ENCODE assay signal across 8 mouse cellular contexts in the genomic region with DNA sequence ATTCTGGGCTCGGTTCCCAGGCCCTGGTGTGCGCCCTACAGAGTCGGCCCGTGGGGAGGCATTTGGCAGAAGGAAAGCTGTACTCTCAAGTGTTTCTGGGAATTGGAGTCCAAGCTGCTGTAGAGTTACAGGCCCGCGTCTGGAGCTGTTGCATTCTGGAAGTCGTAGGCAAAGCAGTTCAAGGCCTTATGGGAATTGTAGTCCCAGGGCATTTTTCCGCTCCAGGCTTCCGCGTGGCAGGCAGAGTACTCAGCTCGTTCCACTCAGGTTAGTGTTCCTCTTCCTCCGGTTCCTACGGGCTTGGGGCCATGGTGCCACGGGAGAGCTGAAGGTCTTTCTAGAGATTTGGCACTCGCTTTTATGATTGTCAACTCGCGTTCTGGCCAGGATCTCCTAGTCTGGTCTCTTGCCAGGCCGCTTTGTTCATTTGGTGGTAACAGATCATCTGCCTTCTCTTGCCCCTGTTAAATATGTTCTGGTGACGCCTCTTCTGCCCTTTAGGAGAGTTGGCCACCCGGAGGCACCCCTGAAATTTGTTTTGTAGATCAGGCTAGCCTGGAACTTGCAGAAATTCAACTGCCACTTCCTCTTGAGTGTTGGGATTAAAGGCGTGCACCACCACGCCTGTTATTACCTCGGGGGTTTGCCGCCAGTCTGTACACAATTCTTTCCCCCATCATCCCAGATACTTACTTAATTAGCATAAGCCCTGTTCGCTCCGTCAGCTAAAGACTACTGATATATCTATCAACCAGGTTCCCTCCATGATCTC. TPM values are rescaled to one million over a fixed set of nuclear protein-coding genes. Genes with fewer than 3 reads are reported as not detected.
DNase-seq lines count a peak whose midpoint lies in the region; ATAC-seq lines count a peak whose summit lies in the region.

Ctu1 (plus strand) TSS at position 208 of the 772 bp plus-strand sequence.

- WGBS in heart, embryonic 10.5 days, result under 1% methylated on average over 26 of the region's 26 CpGs
- WGBS in kidney, embryonic 15.5 days, result under 1% methylated on average over 26 of the region's 26 CpGs

- H3K27me3 ChIP-seq in heart, embryonic 10.5 days (ENCODE audit: insufficient read depth, poor library complexity, severe bottlenecking), result no peaks in the 10 kb centered on the region
- H3K27me3 ChIP-seq in kidney, embryonic 15.5 days, result no peaks in the 10 kb centered on the region

- DNase-seq in B cell, adult 2 months, result peak; percentile 81 to 83
- DNase-seq in brain, adult 2 months (ENCODE audit: low read depth, low spot score), result peak; percentile 99
- peak; percentile 96 for DNase-seq in heart, embryonic 10.5 days (ENCODE audit: low spot score)
- DNase-seq in liver, result peak; percentile 83
- peak; percentile 77 to 85 for DNase-seq in spleen, postnatal 4 days (ENCODE audit: low spot score in 2 of 2)

- H3K9ac ChIP-seq in kidney, embryonic 15.5 days, result peak within 1 kb of the TSS; percentile 70

- peak; percentile 81 for ATAC-seq in erythroblast, adult 5-6 weeks (replicated peaks; ENCODE audit: low FRiP score, poor library complexity, severe bottlenecking)
- ATAC-seq in kidney, embryonic 15.5 days (replicated peaks; ENCODE audit: low FRiP score), result peak; percentile 96
- ATAC-seq in monocyte, adult 5-6 weeks (replicated peaks; ENCODE audit: insufficient number of reproducible peaks, low FRiP score, low TSS enrichment, poor library complexity, severe bottlenecking), result peak; percentile 84

- peaks cover 23% of the 10 kb centered on the region for H3K36me3 ChIP-seq in heart, embryonic 10.5 days
- H3K36me3 ChIP-seq in kidney, embryonic 15.5 days, result peaks cover 31% of the 10 kb centered on the region

- H3K9me3 ChIP-seq in heart, embryonic 10.5 days, result no peaks in the 10 kb centered on the region
- no peaks in the 10 kb centered on the region for H3K9me3 ChIP-seq in kidney, embryonic 15.5 days (replicated peaks)

- H3K4me3 ChIP-seq in heart, embryonic 10.5 days, result peak within 1 kb of the TSS; percentile 78
- peak within 1 kb of the TSS; percentile 72 for H3K4me3 ChIP-seq in kidney, embryonic 15.5 days (replicated peaks)

- H3K4me2 ChIP-seq in kidney, embryonic 15.5 days, result peak within 1 kb of the TSS; percentile 83

- H3K27ac ChIP-seq in heart, embryonic 10.5 days, result peak within 1 kb of the TSS; percentile 91
- peak within 1 kb of the TSS; percentile 78 for H3K27ac ChIP-seq in kidney, embryonic 15.5 days

- peaks cover 8% of the 10 kb centered on the region for H3K4me1 ChIP-seq in heart, embryonic 10.5 days
- H3K4me1 ChIP-seq in kidney, embryonic 15.5 days, result peaks cover 11% of the 10 kb centered on the region

RNA-seq across cellular contexts. Expression of gene Ctu1, which starts in this region (rescaled TPM):
- 1.0 TPM in 1 of 2 replicates, not detected in the other for total RNA-seq in erythroblast, adult 5-6 weeks (2015; ENCODE audit: low replicate concordance)
- total RNA-seq in erythroblast, adult 5-6 weeks (2017; ENCODE audit: low replicate concordance), result 0.42 and 1.6 TPM in 2 replicates
- polyA plus RNA-seq in heart, embryonic 10.5 days (2016; fragmentation: Nextera tagmentation; extraction: Ambion mirVana), result 9.0 and 12.0 TPM in 2 replicates
- polyA plus RNA-seq in kidney, embryonic 15.5 days (2015; fragmentation: Nextera tagmentation; extraction: Ambion mirVana), result 15.3 and 16.8 TPM in 2 replicates
- total RNA-seq in monocyte, adult 5-6 weeks (2017), result 3.4 to 6.1 TPM (median 5.4 TPM) in 3 replicates

Comparison
In these comparisons a context has a peak if more than half of its experiments do, and no peak if none do; other contexts are left out.
1. Peak in every context shown above with its lines: DNase-seq, ATAC-seq, H3K4me3 ChIP-seq and H3K27ac ChIP-seq.